Mouse (Mus musculus) midbrain, embryonic 16.5 days (tissue): Measurements from ENCODE around the gene Cxcr5. TPM values are rescaled to one million over a fixed set of nuclear protein-coding genes. Genes with fewer than 3 reads are reported as not detected.

Source experiments
- ATAC-seq: fragments of 200-750 bp; cut with Nextera tagmentation; 2 replicates; pipeline ENCODE4 v1.8.0; 2017; ENCODE audit warnings: moderate TSS enrichment
- H3K27ac ChIP-seq: fragments of 300-500 bp; sonication (generic); 2 replicates; pipeline ENCODE4 v1.5.1; 2014; ENCODE audit warnings: mild to moderate bottlenecking, low read length, mixed read lengths
- H3K27me3 ChIP-seq: fragments of 300-500 bp; sonication (generic); 2 replicates; pipeline ENCODE4 v1.6.1; 2014; ENCODE audit warnings: low read depth, low read length, mixed read lengths; ENCODE audit not compliant: control insufficient read depth, insufficient read depth
- H3K36me3 ChIP-seq: fragments of 300-500 bp; sonication (generic); 2 replicates; pipeline ENCODE4 v1.6.1; 2014; ENCODE audit warnings: mild to moderate bottlenecking, low read length, moderate library complexity, mixed read lengths; ENCODE audit not compliant: control insufficient read depth, insufficient read depth
- H3K4me1 ChIP-seq: fragments of 300-500 bp; sonication (generic); 2 replicates; pipeline ENCODE4 v1.6.1; 2014; ENCODE audit warnings: mild to moderate bottlenecking, low read length, mixed read lengths; ENCODE audit not compliant: control insufficient read depth, insufficient read depth
- H3K4me2 ChIP-seq: fragments of 300-500 bp; sonication (generic); 2 replicates; pipeline ENCODE4 v1.6.1; 2014; ENCODE audit warnings: mild to moderate bottlenecking, low read length, mixed read lengths
- H3K4me3 ChIP-seq: fragments of 300-500 bp; sonication (generic); 2 replicates; pipeline ENCODE4 v1.5.1; 2014; ENCODE audit warnings: low read depth, mild to moderate bottlenecking, low read length, moderate library complexity, mixed read lengths
- H3K9ac ChIP-seq: fragments of 300-500 bp; sonication (generic); 2 replicates; pipeline ENCODE4 v1.6.1; 2014; ENCODE audit warnings: low read depth, low read length, mixed read lengths
- H3K9me3 ChIP-seq: fragments of 300-500 bp; sonication (generic); replicated peaks from 2 replicates; pipeline ENCODE4 v1.6.1; 2014; ENCODE audit warnings: mild to moderate bottlenecking, low read length, mixed read lengths; ENCODE audit not compliant: control insufficient read depth, poor library complexity, severe bottlenecking
- WGBS: fragments of 180-500 bp; shearing (Covaris S2); extraction: QIAGEN DNeasy Blood & Tissue Kit; methylation state at CpG from one replicate; pipeline ENCODE4 v1.1.7; 2014; 5-methylcytosine and 5-hydroxymethylcytosine counted together
- polyA plus RNA-seq: library from polyadenylated mRNA; unstranded; fragments of >200 nt; fragmentation: Nextera tagmentation; extraction: Ambion mirVana; gene quantifications from 2 replicates; pipeline ENCODE4 v1.2.1, GENCODE M21; 2015

The Cxcr5 gene
- polyA plus RNA-seq, 1 experiment from 2014 or later, result not detected

GRCm38 (mm10) chr9:44495810-44496344 is 65.8 kb downstream of the Cxcr5 start:
- Histone ChIP-seq H3K9ac (no peak overlapping the region), H3K4me3 (no peak overlapping the region), H3K36me3 (peaks cover 2% of the 10 kb centered on the region), H3K4me1 (peaks cover 67% of the 10 kb centered on the region), H3K9me3 (no peaks in the 10 kb centered on the region), H3K27ac (no peak overlapping the region), H3K4me2 (no peak overlapping the region), H3K27me3 (no peaks in the 10 kb centered on the region)
- no peak for ATAC-seq
- 89% methylated on average over 10 of the region's 10 CpGs for WGBS

GRCm38 (mm10) chr9:44494863-44495809 is 66.5 kb downstream of the Cxcr5 start:
- 0 out of 2 replicates have a peak overlapping the region, but pooled peaks have one; percentile 37 for H3K9ac ChIP-seq
- 43% methylated on average over 9 of the region's 9 CpGs for WGBS
- H3K4me3 ChIP-seq, result no peak overlapping the region
- H3K36me3 ChIP-seq, result no peaks in the 10 kb centered on the region; the same call in 1 of the 2 replicates
- no peaks in the 10 kb centered on the region for H3K27me3 ChIP-seq
- ATAC-seq, result no peak
- no peaks in the 10 kb centered on the region for H3K9me3 ChIP-seq
- 0 out of 2 replicates have a peak overlapping the region, but pooled peaks have one; percentile 17 for H3K4me2 ChIP-seq
- peaks cover 67% of the 10 kb centered on the region for H3K4me1 ChIP-seq
- H3K27ac ChIP-seq, result peak overlapping the region; percentile 62; the same call in 1 of the 2 replicates

GRCm38 (mm10) chr9:44494261-44494862 is 67.3 kb downstream of the Cxcr5 start:
- Histone ChIP-seq H3K27me3 (no peaks in the 10 kb centered on the region), H3K9ac (peak overlapping the region; percentile 37; the same call in 1 of the 2 replicates), H3K4me3 (no peak overlapping the region), H3K27ac (peak overlapping the region; percentile 62; the same call in 1 of the 2 replicates), H3K9me3 (no peaks in the 10 kb centered on the region), H3K4me2 (0 out of 2 replicates have a peak overlapping the region, but pooled peaks have one; percentile 17), H3K4me1 (peaks cover 67% of the 10 kb centered on the region), H3K36me3 (no peaks in the 10 kb centered on the region; the same call in 1 of the 2 replicates)
- WGBS, result 20% methylated on average over 11 of the region's 11 CpGs
- ATAC-seq, result no peak

GRCm38 (mm10) chr9:44492631-44493461 is 68.8 kb downstream of the Cxcr5 start:
- Histone ChIP-seq H3K4me1 (peaks cover 67% of the 10 kb centered on the region), H3K9me3 (no peaks in the 10 kb centered on the region), H3K27ac (no peak overlapping the region), H3K9ac (no peak overlapping the region), H3K4me3 (no peak overlapping the region), H3K27me3 (no peaks in the 10 kb centered on the region), H3K4me2 (no peak overlapping the region), H3K36me3 (no peaks in the 10 kb centered on the region; the same call in 1 of the 2 replicates)
- ATAC-seq, result no peak
- 57% methylated on average over 17 of the region's 17 CpGs for WGBS

GRCm38 (mm10) chr9:44491351-44491750 is 70.3 kb downstream of the Cxcr5 start:
- Histone ChIP-seq H3K4me2 (no peak overlapping the region), H3K27me3 (no peaks in the 10 kb centered on the region), H3K36me3 (no peaks in the 10 kb centered on the region; the same call in 1 of the 2 replicates), H3K4me1 (peaks cover 69% of the 10 kb centered on the region), H3K9ac (no peak overlapping the region), H3K9me3 (no peaks in the 10 kb centered on the region), H3K4me3 (no peak overlapping the region), H3K27ac (no peak overlapping the region)
- no peak for ATAC-seq
- WGBS, result 78% methylated on average over 10 of the region's 10 CpGs

GRCm38 (mm10) chr9:44490086-44490967 is 71.3 kb downstream of the Cxcr5 start:
- H3K4me2 ChIP-seq, result peak overlapping the region; percentile 93
- WGBS, result 21% methylated on average over 13 of the region's 17 CpGs
- no peaks in the 10 kb centered on the region; the same call in 1 of the 2 replicates for H3K36me3 ChIP-seq
- ATAC-seq, result no peak
- no peaks in the 10 kb centered on the region for H3K27me3 ChIP-seq
- no peak overlapping the region for H3K4me3 ChIP-seq
- peak overlapping the region; percentile 54 for H3K27ac ChIP-seq
- H3K9ac ChIP-seq, result peak overlapping the region; percentile 52; the same call in 1 of the 2 replicates
- H3K4me1 ChIP-seq, result peaks cover 79% of the 10 kb centered on the region
- no peaks in the 10 kb centered on the region for H3K9me3 ChIP-seq

- ATAC-seq, result no peak
- Histone ChIP-seq H3K27me3 (no peaks in the 10 kb centered on the region), H3K4me2 (peak overlapping the region; percentile 93), H3K9me3 (no peaks in the 10 kb centered on the region), H3K27ac (peak overlapping the region; percentile 54), H3K4me1 (peaks cover 85% of the 10 kb centered on the region), H3K36me3 (no peaks in the 10 kb centered on the region; the same call in 1 of the 2 replicates), H3K4me3 (no peak overlapping the region), H3K9ac (peak overlapping the region; percentile 52)
- 6% methylated on average over 17 of the region's 17 CpGs for WGBS
Measured at GRCm38 (mm10) chr9:44489651-44490085, 72.0 kb downstream of the Cxcr5 start.
